Mouse (Mus musculus): ENCODE data around the gene Kcna7. TPM values are rescaled to one million over a fixed set of nuclear protein-coding genes. Genes with fewer than 3 reads are reported as not detected.
"Not testable (repeated sequence)": the region's sequence is repeated elsewhere in the genome, so short reads cannot be mapped to it uniquely, and the experiment has no call there.

Kcna7 gene
- total RNA-seq, 2 experiments from 2014 or later = not detected

GRCm38 (mm10) chr7:45376057-45376456 is 29.4 kb upstream of the Kcna7 start:
- DNase-seq (ENCODE audit: low spot score in 2 of 2) = no peak
- intact Hi-C loops (cut with DNase I) = loop anchor here (2.0 kb wide), 1 partner anchor 15 kb away; no protein-coding TSS in a partner anchor

- intact Hi-C loops (cut with DNase I) = no loop called here
- DNase-seq (ENCODE audit: low spot score in 2 of 2) = no peak
These were observed 19.4 kb upstream of the Kcna7 start for GRCm38 (mm10) chr7:45386077-45386476.

- DNase-seq (ENCODE audit: low spot score in 2 of 2) = no peak
- intact Hi-C loops (cut with DNase I) = loop anchor here (10.0 kb wide), 1 partner anchor 90 kb away; no protein-coding TSS in a partner anchor
These were observed 10.3 kb upstream of the Kcna7 start for GRCm38 (mm10) chr7:45395129-45395541.

- intact Hi-C loops (cut with DNase I) = loop anchor here (10.0 kb wide), 1 partner anchor 91 kb away; no protein-coding TSS in a partner anchor
- peak; percentile 100 for DNase-seq (ENCODE audit: low spot score in 2 of 2)
These were observed 9.7 kb upstream of the Kcna7 start, which contains the start of gene Snrnp70 for GRCm38 (mm10) chr7:45395578-45396336. Gene Snrnp70, minus strand, starts transcription at chr7:45395742.

GRCm38 (mm10) chr7:45396337-45396775 is 9.1 kb upstream of the Kcna7 start:
- intact Hi-C loops (cut with DNase I) = loop anchor here (10.0 kb wide), 1 partner anchor 92 kb away; no protein-coding TSS in a partner anchor
- not testable (repeated sequence) for DNase-seq (ENCODE audit: low spot score in 2 of 2)

- no peak for DNase-seq (ENCODE audit: low spot score in 2 of 2)
- intact Hi-C loops (cut with DNase I) = loop anchor here (10.0 kb wide), 1 partner anchor 92 kb away; no protein-coding TSS in a partner anchor
These were observed 8.7 kb upstream of the Kcna7 start for GRCm38 (mm10) chr7:45396787-45397186.

- intact Hi-C loops (cut with DNase I) = no loop called here
These were observed 3.9 kb upstream of the Kcna7 start for GRCm38 (mm10) chr7:45401521-45402085.

GRCm38 (mm10) chr7:45403532-45404261 is 1.8 kb upstream of the Kcna7 start:
- intact Hi-C loops (cut with DNase I) = no loop called here
- no peak for DNase-seq (ENCODE audit: low spot score in 2 of 2)

More at GRCm38 (mm10) chr7:45401521-45402085, 3.9 kb upstream of the Kcna7 start:
- no peak for DNase-seq (ENCODE audit: low spot score in 2 of 2)

- intact Hi-C loops (cut with DNase I) = no loop called here
- DNase-seq (ENCODE audit: low spot score in 2 of 2) = no peak
These were observed 1.0 kb downstream of the Kcna7 start for GRCm38 (mm10) chr7:45406157-45407156.

- DNase-seq (ENCODE audit: low spot score in 2 of 2) = no peak
- intact Hi-C loops (cut with DNase I) = no loop called here
These were observed 2.4 kb downstream of the Kcna7 start for GRCm38 (mm10) chr7:45407836-45408235.

- DNase-seq (ENCODE audit: low spot score in 2 of 2) = no peak
- intact Hi-C loops (cut with DNase I) = no loop called here
These were observed 2.9 kb downstream of the Kcna7 start for GRCm38 (mm10) chr7:45408351-45408750.

GRCm38 (mm10) chr7:45408949-45409348 is 3.5 kb downstream of the Kcna7 start:
- intact Hi-C loops (cut with DNase I) = no loop called here
- no peak for DNase-seq (ENCODE audit: low spot score in 2 of 2)

- DNase-seq (ENCODE audit: low spot score in 2 of 2) = no peak
- intact Hi-C loops (cut with DNase I) = no loop called here
These were observed 4.2 kb downstream of the Kcna7 start for GRCm38 (mm10) chr7:45409497-45410163.

- DNase-seq (ENCODE audit: low spot score in 2 of 2) = no peak
These were observed 7.0 kb downstream of the Kcna7 start for GRCm38 (mm10) chr7:45412421-45412820.

GRCm38 (mm10) chr7:45413113-45413863 is 7.8 kb downstream of the Kcna7 start, which contains the start of gene Ntf5:
Gene Ntf5, plus strand, starts transcription at chr7:45413695.
- intact Hi-C loops (cut with DNase I) = no loop called here
- DNase-seq (ENCODE audit: low spot score in 2 of 2) = no peak

More at GRCm38 (mm10) chr7:45412421-45412820, 7.0 kb downstream of the Kcna7 start:
- intact Hi-C loops (cut with DNase I) = no loop called here

- intact Hi-C loops (cut with DNase I) = no loop called here
- no peak for DNase-seq (ENCODE audit: low spot score in 2 of 2)
These were observed 8.6 kb downstream of the Kcna7 start for GRCm38 (mm10) chr7:45413864-45414739.
